Mouse (Mus musculus): Measurements from ENCODE around the gene Cpxcr1. TPM values are rescaled to one million over a fixed set of nuclear protein-coding genes. Genes with fewer than 3 reads are reported as not detected.

Cpxcr1 gene
- total RNA-seq (2021): not detected
- long read RNA-seq, experiment 1: 0 reads
- long read RNA-seq, experiment 2: 0 reads

- intact Hi-C loops (cut with DNase I): no loop called here
- H3K27ac ChIP-seq: no peak within 1 kb of the TSS
- no peak for DNase-seq
- no peak for TF ChIP-seq CTCF (IDR thresholded peaks at IDR 0.05)
- H3K4me3 ChIP-seq: no peak within 1 kb of the TSS
Observed at GRCm38 (mm10) chrX:116448644-116449043, at the start of gene Cpxcr1. Gene Cpxcr1 (plus strand): TSS chrX:116448944.

Other genes with a start within 250 kb of the Cpxcr1 start
- gene H2afb2, start 232.2 kb downstream of the Cpxcr1 start, total RNA-seq (2021): not detected

Measured in gastrocnemius, adult 2 months (tissue).